Mouse (Mus musculus): ENCODE data around the gene Drosha. TPM values are rescaled to one million over a fixed set of nuclear protein-coding genes. Genes with fewer than 3 reads are reported as not detected.

Gene Drosha
- 14.2 and 15.1 TPM in 2 replicates for polyA plus RNA-seq (2021; fragmentation: Nextera tagmentation)
- long read RNA-seq, experiment 1, full-length matches to known transcripts, result 1 of 30 reads
- long read RNA-seq, experiment 1, partial matches to known transcripts, result 28 of 30 reads
- long read RNA-seq, experiment 1, other reads (novel, unspliced or antisense), result 1 of 30 reads
- long read RNA-seq, experiment 2, full-length matches to known transcripts, result 67 of 126 reads
- long read RNA-seq, experiment 2, partial matches to known transcripts, result 35 of 126 reads
- long read RNA-seq, experiment 2, other reads (novel, unspliced or antisense), result 24 of 126 reads

GRCm38 (mm10) chr15:12824197-12824952, at the start of gene Drosha, which contains the start of gene 6030458C11Rik:
Gene Drosha, plus strand, starts transcription at chr15:12824815.
Gene 6030458C11Rik, minus strand, starts transcription at chr15:12824649.

Small RNA genes lying within 50 kb of the gene (microRNA-seq; reads per million reads assigned to microRNA genes)
- not detected for gene Gm47288

Other genes starting within 250 kb of the Drosha start
- gene Pdzd2, start 84.9 kb upstream of the Drosha start, polyA plus RNA-seq (2021; fragmentation: Nextera tagmentation), result 5.9 and 7.7 TPM in 2 replicates
- 12.7 and 16.4 TPM in 2 replicates for gene 6030458C11Rik, start 166 bp upstream of the Drosha start, polyA plus RNA-seq (2021; fragmentation: Nextera tagmentation)

All from layer of hippocampus, adult 6 months (tissue).